Mouse (Mus musculus): Measurements from ENCODE around the gene Fam187b.

- no peak for TF ChIP-seq CTCF (conservative IDR thresholded peaks at IDR 0.05 in 1 of 2, IDR thresholded peaks at IDR 0.05 in 1 of 2; ENCODE audit: low read depth in 2 of 2, low read length in 2 of 2)
- no peak for TF ChIP-seq ZMIZ1 (IDR thresholded peaks at IDR 0.05; ENCODE audit: low read depth, low read length)
- TF ChIP-seq USF1 (IDR thresholded peaks at IDR 0.05; ENCODE audit: low read depth, low read length): no peak
- no peak for TF ChIP-seq IRF4 (IDR thresholded peaks at IDR 0.05; ENCODE audit: low read depth, low read length)
Measured at GRCm38 (mm10) chr7:30988519-30989162, 15.1 kb downstream of the Fam187b start.

All from CH12.LX (cell line).